Mouse (Mus musculus) ES-E14 (cell line): ENCODE results near the gene Cd5. TPM values are rescaled to one million over a fixed set of nuclear protein-coding genes. Genes with fewer than 3 reads are reported as not detected.

Experiments
- DNase-seq: peaks from one replicate; pipeline ENCODE4 v3.0.0-alpha.2; 2013; ENCODE audit warnings: low read depth, low spot score
- H3K27ac ChIP-seq: 2 replicates; pipeline ENCODE4 v1.5.1; 2012; ENCODE audit warnings: low read depth, mild to moderate bottlenecking, low read length, moderate library complexity, mixed read lengths; ENCODE audit not compliant: poor library complexity, insufficient read depth, severe bottlenecking
- H3K36me3 ChIP-seq: 2 replicates; pipeline ENCODE4 v1.6.1; 2012; ENCODE audit warnings: mild to moderate bottlenecking, low read length, moderate library complexity, mixed read lengths; ENCODE audit not compliant: control insufficient read depth, poor library complexity, insufficient read depth, severe bottlenecking
- H3K4me1 ChIP-seq, 2 experiments: fragments of 150-350 bp in 1 of 2; sonication (generic) in 1 of 2; 2 replicates each; pipeline ENCODE4 v1.6.1; 2012; ENCODE audit warnings: low read length in 2 of 2, mild to moderate bottlenecking in 1 of 2, mixed read lengths in 1 of 2; ENCODE audit not compliant: control insufficient read depth in 2 of 2, insufficient read depth in 2 of 2, poor library complexity in 1 of 2
- H3K4me3 ChIP-seq, 2 experiments: fragments of 150-350 bp in 1 of 2; sonication (generic) in 1 of 2; 2 replicates each; pipeline ENCODE4 v1.5.1; 2012; ENCODE audit warnings: low read length in 2 of 2, low read depth in 1 of 2, mild to moderate bottlenecking in 1 of 2, mixed read lengths in 1 of 2; ENCODE audit not compliant: insufficient read depth in 1 of 2, poor library complexity in 1 of 2, severe bottlenecking in 1 of 2
- H3K9ac ChIP-seq: 2 replicates; pipeline ENCODE4 v1.6.1; 2012; ENCODE audit warnings: low read depth, mild to moderate bottlenecking, low read length, mixed read lengths; ENCODE audit not compliant: poor library complexity, insufficient read depth, severe bottlenecking
- H3K9me3 ChIP-seq: fragments of 150-350 bp; sonication (generic); 2 replicates; pipeline ENCODE4 v1.6.1; 2012; ENCODE audit warnings: low read depth, mild to moderate bottlenecking, low read length; ENCODE audit not compliant: control insufficient read depth, insufficient read depth
- CHD2 ChIP-seq: IDR thresholded peaks from 2 replicates; pipeline ENCODE4 v1.6.1; 2014; ENCODE audit warnings: mild to moderate bottlenecking, low read depth, low read length, inconsistent platforms
- HCFC1 ChIP-seq: IDR thresholded peaks from 2 replicates; pipeline ENCODE4 v1.6.1; 2012; ENCODE audit warnings: low read length, inconsistent platforms, borderline replicate concordance; ENCODE audit not compliant: insufficient read depth
- MAFK ChIP-seq: IDR thresholded peaks from 2 replicates; pipeline ENCODE4 v1.6.1; 2014; ENCODE audit warnings: mild to moderate bottlenecking, low read depth, low read length, inconsistent platforms; ENCODE audit not compliant: insufficient read depth
- ZC3H11A ChIP-seq: IDR thresholded peaks from 2 replicates; pipeline ENCODE4 v1.6.1; 2012; ENCODE audit warnings: low read depth, mild to moderate bottlenecking, inconsistent platforms, low read length, borderline replicate concordance
- ZNF384 ChIP-seq: IDR thresholded peaks from 2 replicates; pipeline ENCODE4 v1.6.1; 2012; ENCODE audit warnings: low read depth, low read length, inconsistent platforms
- in situ Hi-C, 2 experiments: fragments of 600-800 bp; cut with MboI; formaldehyde crosslinking; loops; one replicate each; pipeline ENCODE4 v1.15.1; 2025; ENCODE audit warnings: low sequenced_read_pairs in 2 of 2, inconsistent platforms in 1 of 2; ENCODE audit not compliant: unreplicated experiment in 2 of 2
- total RNA-seq: library from RNA; depleted of rRNA; stranded (reverse); fragments of 300-350 nt; gene quantifications from 2 replicates; pipeline ENCODE4 v1.2.3, GENCODE M21; 2012

Gene Cd5
- total RNA-seq, 1 experiment = not detected

DNA sequence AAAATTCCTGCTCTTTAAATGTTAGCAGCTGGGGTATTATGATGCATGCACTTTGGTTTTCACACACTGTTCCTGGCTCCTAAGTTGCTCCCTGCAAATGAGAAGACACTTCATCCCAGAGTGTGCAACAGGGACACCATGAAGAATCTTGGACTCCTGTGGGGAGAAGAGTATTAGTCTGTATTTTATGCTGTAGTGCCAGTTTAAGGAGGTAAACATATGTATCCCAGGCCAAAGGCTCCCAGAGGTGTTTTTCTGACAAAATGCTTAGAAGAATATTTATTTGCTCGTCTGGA, 60.1 kb downstream of the Cd5 start:
- DNase-seq = no peak
- TF ChIP-seq MAFK = no peak
- no peak for TF ChIP-seq HCFC1
- TF ChIP-seq ZNF384 = no peak
- TF ChIP-seq ZC3H11A = no peak
- TF ChIP-seq CHD2 = no peak
- no peaks in the 10 kb centered on the region for H3K36me3 ChIP-seq
- H3K9ac ChIP-seq = no peak overlapping the region
- in situ Hi-C loops = no loop called here
- H3K4me3 ChIP-seq = no peak overlapping the region
- H3K27ac ChIP-seq = no peak overlapping the region
- peaks cover 2 to 7% of the 10 kb centered on the region in 2 experiments; a peak in 3 of 4 replicates for H3K4me1 ChIP-seq
- H3K9me3 ChIP-seq = no peaks in the 10 kb centered on the region

- Histone ChIP-seq H3K9ac (no peak within 1 kb of the TSS), H3K4me3 (no peak within 1 kb of the TSS), H3K9me3 (no peaks in the 10 kb centered on the region), H3K36me3 (no peaks in the 10 kb centered on the region), H3K4me1 (peaks cover 2 to 7% of the 10 kb centered on the region in 2 experiments; a peak in 3 of 4 replicates), H3K27ac (no peak within 1 kb of the TSS)
- no peak for DNase-seq
- TF ChIP-seq ZC3H11A = peak; percentile 11; the same call in 1 of the 2 replicates
- TF ChIP-seq CHD2 = no peak
- in situ Hi-C loops = no loop called here
Observed at GRCm38 (mm10) chr19:10677915-10678771, 60.7 kb downstream of the Cd5 start, which contains the start of gene Pga5. TSS of gene Pga5 (minus strand) at chr19:10678071.

- H3K36me3 ChIP-seq = no peaks in the 10 kb centered on the region
- no peaks in the 10 kb centered on the region for H3K9me3 ChIP-seq
- in situ Hi-C loops = no loop called here
- H3K9ac ChIP-seq = no peak overlapping the region
- TF ChIP-seq ZNF384 (no peak), HCFC1 (no peak)
- H3K4me3 ChIP-seq = no peak overlapping the region
- peak; percentile 59 for DNase-seq
- no peak overlapping the region for H3K27ac ChIP-seq
- peaks cover 6 to 10% of the 10 kb centered on the region in 2 experiments; a peak in 3 of 4 replicates for H3K4me1 ChIP-seq
Observed at GRCm38 (mm10) chr19:10676656-10677055, 62.1 kb downstream of the Cd5 start.

- no peak overlapping the region for H3K4me3 ChIP-seq
- in situ Hi-C loops = no loop called here
- no peak overlapping the region for H3K27ac ChIP-seq
- no peaks in the 10 kb centered on the region for H3K9me3 ChIP-seq
- peaks cover 13% of the 10 kb centered on the region in 2 experiments; a peak in 3 of 4 replicates for H3K4me1 ChIP-seq
- no peaks in the 10 kb centered on the region for H3K36me3 ChIP-seq
- DNase-seq = no peak
- no peak overlapping the region for H3K9ac ChIP-seq
- no peak for TF ChIP-seq CHD2
- no peak for TF ChIP-seq HCFC1
Observed at GRCm38 (mm10) chr19:10673275-10673674, 65.5 kb downstream of the Cd5 start.

DNA sequence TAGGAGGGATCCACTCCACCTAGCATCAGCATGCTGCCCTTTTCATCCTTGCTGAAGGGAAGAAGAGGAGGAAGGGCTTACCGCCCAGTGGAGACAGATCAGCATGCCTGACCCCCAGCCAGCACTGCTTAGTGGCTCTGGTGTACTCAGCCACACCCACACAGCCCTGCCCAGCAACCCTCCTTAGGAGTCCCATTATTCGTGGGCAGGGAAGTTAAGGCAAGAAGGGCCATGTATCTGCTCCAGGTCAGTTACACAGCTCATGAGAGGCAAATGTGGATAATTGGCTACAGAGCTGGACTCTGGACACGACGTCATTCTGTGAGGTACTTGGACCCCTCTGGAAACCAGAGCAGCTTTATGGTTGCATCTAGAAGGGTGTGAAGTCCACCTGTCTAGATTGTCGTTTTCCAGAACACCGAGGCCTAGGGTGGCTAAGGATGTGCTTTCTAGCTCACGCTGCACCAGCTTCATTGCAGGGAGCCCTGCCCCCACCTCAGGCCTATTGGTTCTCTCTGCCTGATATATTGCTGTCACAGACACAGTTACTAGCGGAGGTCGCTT, 66.9 kb downstream of the Cd5 start:
- Histone ChIP-seq H3K4me1 (peaks cover 8 to 12% of the 10 kb centered on the region in 2 experiments; a peak in 3 of 4 replicates), H3K9me3 (no peaks in the 10 kb centered on the region), H3K9ac (no peak overlapping the region), H3K4me3 (no peak overlapping the region), H3K36me3 (no peaks in the 10 kb centered on the region), H3K27ac (no peak overlapping the region)
- TF ChIP-seq ZC3H11A (no peak), CHD2 (no peak), ZNF384 (no peak), HCFC1 (no peak), MAFK (no peak)
- in situ Hi-C loops = no loop called here
- no peak for DNase-seq
